Comparison of ENCODE assay signal across 8 mouse cellular contexts in the genomic region with DNA sequence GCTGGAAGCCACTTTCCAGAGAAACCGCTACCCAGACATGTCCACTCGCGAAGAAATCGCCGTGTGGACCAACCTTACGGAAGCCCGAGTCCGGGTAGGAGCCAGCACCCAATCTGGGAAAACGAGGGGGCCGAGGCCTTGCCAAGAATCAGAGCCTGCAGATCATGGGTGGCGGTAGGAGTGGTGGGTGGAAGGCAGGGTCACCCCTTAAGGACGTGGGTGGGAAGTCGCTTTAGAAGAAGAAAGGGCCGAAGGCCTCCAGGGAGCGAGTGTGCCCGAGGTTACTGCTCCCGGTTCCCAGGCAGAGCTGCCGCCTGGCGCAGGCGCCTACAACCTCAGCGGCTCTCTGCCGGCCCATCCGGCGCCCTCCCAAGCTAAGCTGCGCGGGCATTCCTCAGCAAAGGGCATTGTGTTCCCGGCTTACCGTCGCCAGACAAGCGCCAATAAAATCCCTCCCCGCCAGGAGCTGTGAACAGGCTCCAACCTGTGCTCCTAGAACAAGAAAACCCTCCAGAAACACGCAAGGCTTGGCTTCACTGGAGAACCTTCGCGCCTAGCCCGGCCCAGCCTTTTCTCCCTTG. TPM values are rescaled to one million over a fixed set of nuclear protein-coding genes. Genes with fewer than 3 reads are reported as not detected.
DNase-seq lines count a peak whose midpoint lies in the region; ATAC-seq lines count a peak whose summit lies in the region.

No protein-coding gene starts in this region.

- peaks cover 84% of the 10 kb centered on the region for H3K27me3 ChIP-seq in lung, embryonic 16.5 days (ENCODE audit: control insufficient read depth, insufficient read depth, low read depth, low read length)
- peaks cover 88% of the 10 kb centered on the region for H3K27me3 ChIP-seq in embryonic facial prominence, embryonic 14.5 days (replicated peaks; ENCODE audit: control insufficient read depth, insufficient read depth, low read length)
- peaks cover 96% of the 10 kb centered on the region for H3K27me3 ChIP-seq in kidney, embryonic 15.5 days
- peaks cover 93% of the 10 kb centered on the region for H3K27me3 ChIP-seq in neural tube, embryonic 12.5 days (replicated peaks)

- peak overlapping the region; percentile 16; the same call in 1 of the 2 replicates for H3K4me3 ChIP-seq in lung, embryonic 16.5 days (ENCODE audit: low read length)
- peak overlapping the region; percentile 51 for H3K4me3 ChIP-seq in embryonic facial prominence, embryonic 14.5 days (ENCODE audit: low read depth, low read length)
- H3K4me3 ChIP-seq in kidney, embryonic 15.5 days (replicated peaks) = peak overlapping the region; percentile 54
- H3K4me3 ChIP-seq in neural tube, embryonic 12.5 days = no peak overlapping the region

- no peak overlapping the region for H3K27ac ChIP-seq in lung, embryonic 16.5 days (ENCODE audit: low read length)
- H3K27ac ChIP-seq in embryonic facial prominence, embryonic 14.5 days (replicated peaks; ENCODE audit: low read depth, low read length) = peak overlapping the region; percentile 52
- H3K27ac ChIP-seq in kidney, embryonic 15.5 days = no peak overlapping the region
- no peak overlapping the region for H3K27ac ChIP-seq in neural tube, embryonic 12.5 days

- no peaks in the 10 kb centered on the region for H3K9me3 ChIP-seq in lung, embryonic 16.5 days (ENCODE audit: control insufficient read depth, low read length)
- H3K9me3 ChIP-seq in embryonic facial prominence, embryonic 14.5 days (ENCODE audit: control insufficient read depth, low read length) = no peaks in the 10 kb centered on the region
- no peaks in the 10 kb centered on the region for H3K9me3 ChIP-seq in kidney, embryonic 15.5 days (replicated peaks)
- no peaks in the 10 kb centered on the region for H3K9me3 ChIP-seq in neural tube, embryonic 12.5 days

- WGBS in lung, embryonic 16.5 days = 1% methylated on average over 35 of the region's 35 CpGs
- 5% methylated on average over 34 of the region's 35 CpGs for WGBS in embryonic facial prominence, embryonic 14.5 days
- under 1% methylated on average over 35 of the region's 35 CpGs for WGBS in kidney, embryonic 15.5 days
- WGBS in neural tube, embryonic 12.5 days = 1% methylated on average over 35 of the region's 35 CpGs

- peak overlapping the region; percentile 1; the same call in 1 of the 2 replicates for H3K4me2 ChIP-seq in lung, embryonic 16.5 days (ENCODE audit: low read depth, low read length)
- peak overlapping the region; percentile 83 for H3K4me2 ChIP-seq in embryonic facial prominence, embryonic 14.5 days (ENCODE audit: low read depth, low read length)
- peak overlapping the region; percentile 90 for H3K4me2 ChIP-seq in kidney, embryonic 15.5 days
- H3K4me2 ChIP-seq in neural tube, embryonic 12.5 days (replicated peaks) = peak overlapping the region; percentile 4

- H3K9ac ChIP-seq in lung, embryonic 16.5 days (ENCODE audit: low read length) = no peak overlapping the region
- peak overlapping the region; percentile 62 for H3K9ac ChIP-seq in embryonic facial prominence, embryonic 14.5 days (ENCODE audit: low read depth, low read length)
- 0 out of 2 replicates have a peak overlapping the region, but pooled peaks have one; percentile 8 for H3K9ac ChIP-seq in kidney, embryonic 15.5 days
- H3K9ac ChIP-seq in neural tube, embryonic 12.5 days = no peak overlapping the region

- DNase-seq in lung, postnatal 36 days = no peak
- no peak for DNase-seq in embryonic facial prominence, embryonic 14.5 days (ENCODE audit: low spot score)
- DNase-seq in natural killer cell, adult 2 months (ENCODE audit: low spot score in 2 of 2) = no peak
- DNase-seq in urinary bladder, postnatal 25 days (ENCODE audit: low spot score) = no peak

- H3K4me1 ChIP-seq in lung, embryonic 16.5 days (replicated peaks; ENCODE audit: control insufficient read depth, insufficient read depth, low read length) = peaks cover 15% of the 10 kb centered on the region
- 0 out of 2 replicates have a peak, but pooled peaks cover 4% of the 10 kb centered on the region for H3K4me1 ChIP-seq in embryonic facial prominence, embryonic 14.5 days (ENCODE audit: control insufficient read depth, insufficient read depth, low read length)
- peaks cover 39% of the 10 kb centered on the region for H3K4me1 ChIP-seq in kidney, embryonic 15.5 days
- H3K4me1 ChIP-seq in neural tube, embryonic 12.5 days = peaks cover 23% of the 10 kb centered on the region

- no peak for ATAC-seq in lung, embryonic 16.5 days (ENCODE audit: low read depth)
- no peak for ATAC-seq in embryonic facial prominence, embryonic 14.5 days (ENCODE audit: low read depth)
- 0 out of 2 replicates have a peak, but pooled peaks have one; percentile 34 for ATAC-seq in kidney, embryonic 15.5 days (replicated peaks; ENCODE audit: low FRiP score)
- ATAC-seq in neural tube, embryonic 12.5 days (ENCODE audit: low FRiP score, low read depth) = no peak
- no peak for ATAC-seq in inflammation-experienced regulatory T-cells, adult 6 months

- no peaks in the 10 kb centered on the region for H3K36me3 ChIP-seq in lung, embryonic 16.5 days (ENCODE audit: control insufficient read depth, insufficient read depth, low read length)
- no peaks in the 10 kb centered on the region for H3K36me3 ChIP-seq in embryonic facial prominence, embryonic 14.5 days (ENCODE audit: control insufficient read depth, insufficient read depth, low read length)
- H3K36me3 ChIP-seq in kidney, embryonic 15.5 days = no peaks in the 10 kb centered on the region
- no peaks in the 10 kb centered on the region for H3K36me3 ChIP-seq in neural tube, embryonic 12.5 days

RNA-seq across cellular contexts. Expression of a gene that starts 16.2 kb away (rescaled TPM):
- polyA plus RNA-seq in lung, embryonic 16.5 days (2015; fragmentation: Nextera tagmentation; extraction: Ambion mirVana) = 4.0 and 7.0 TPM in 2 replicates
- polyA plus RNA-seq in embryonic facial prominence, embryonic 14.5 days (2014; fragmentation: Nextera tagmentation; extraction: Ambion mirVana) = 37.7 and 38.6 TPM in 2 replicates
- polyA plus RNA-seq in kidney, embryonic 15.5 days (2015; fragmentation: Nextera tagmentation; extraction: Ambion mirVana) = 6.2 and 9.8 TPM in 2 replicates
- polyA plus RNA-seq in neural tube, embryonic 12.5 days (2016; fragmentation: Nextera tagmentation; extraction: Ambion mirVana) = 7.6 and 10.2 TPM in 2 replicates
- under 1 TPM in 1 of 3 experiments, not detected in 2; 0.19 TPM for polyA plus RNA-seq in inflammation-experienced regulatory T-cells, adult 6 months (2017; shearing (Covaris generic))

Comparison
In these comparisons a context has a peak if more than half of its experiments do, and no peak if none do; other contexts are left out.
1. H3K4me2 ChIP-seq: peak in every context shown above with its lines; median percentile 90 in kidney, embryonic 15.5 days; 83 in embryonic facial prominence, embryonic 14.5 days; 4 in neural tube, embryonic 12.5 days; 1 in lung, embryonic 16.5 days.
2. H3K9ac ChIP-seq: peak in embryonic facial prominence, embryonic 14.5 days (single experiment) and kidney, embryonic 15.5 days (single experiment); none in lung, embryonic 16.5 days (single experiment) and neural tube, embryonic 12.5 days (single experiment).